Mouse (Mus musculus) liver, embryonic 11.5 days (tissue): ENCODE measurements at regions not wholly inside any gene's neighbourhood (a gene's known extent, or its start where the extent isn't known, plus 50 kb on each side); places are given as distances from the start of the nearest gene placed in this dataset.
"Not testable (repeated sequence)": the region's sequence is repeated elsewhere in the genome, so short reads cannot be mapped to it uniquely, and the experiment has no call there.

Experiments
- ATAC-seq: fragments of 200-750 bp; cut with Nextera tagmentation; replicated peaks from 2 replicates; pipeline ENCODE4 v1.8.0; 2017; ENCODE audit warnings: moderate number of reproducible peaks, mild to moderate bottlenecking, moderate TSS enrichment, moderate library complexity; ENCODE audit not compliant: low FRiP score
- DNase-seq: peaks from one replicate; pipeline ENCODE4 v3.0.0-alpha.2; 2017; ENCODE audit warnings: low spot score
- H3K27ac ChIP-seq: fragments of 300-500 bp; sonication (generic); 2 replicates; pipeline ENCODE4 v1.5.1; 2014; ENCODE audit warnings: mild to moderate bottlenecking, low read depth, low read length, control low read depth
- H3K27me3 ChIP-seq: fragments of 300-500 bp; sonication (generic); replicated peaks from 2 replicates; pipeline ENCODE4 v1.6.1; 2014; ENCODE audit warnings: low read length, mixed read lengths; ENCODE audit not compliant: control insufficient read depth, insufficient read depth
- H3K36me3 ChIP-seq: fragments of 300-500 bp; sonication (generic); 2 replicates; pipeline ENCODE4 v1.6.1; 2014; ENCODE audit warnings: mild to moderate bottlenecking, low read length, moderate library complexity, mixed read lengths; ENCODE audit not compliant: control insufficient read depth, insufficient read depth
- H3K4me1 ChIP-seq: fragments of 300-500 bp; sonication (generic); replicated peaks from 2 replicates; pipeline ENCODE4 v1.6.1; 2014; ENCODE audit warnings: low read length, mixed read lengths; ENCODE audit not compliant: control insufficient read depth, insufficient read depth
- H3K4me2 ChIP-seq: fragments of 300-500 bp; sonication (generic); 2 replicates; pipeline ENCODE4 v1.6.1; 2014; ENCODE audit warnings: mild to moderate bottlenecking, control low read depth, moderate library complexity
- H3K4me3 ChIP-seq: fragments of 300-500 bp; sonication (generic); 2 replicates; pipeline ENCODE4 v1.5.1; 2014; ENCODE audit warnings: low read depth, low read length, control low read depth
- H3K9ac ChIP-seq: fragments of 300-500 bp; sonication (generic); 2 replicates; pipeline ENCODE4 v1.6.1; 2014; ENCODE audit warnings: low read depth, low read length, control low read depth
- H3K9me3 ChIP-seq: fragments of 300-500 bp; sonication (generic); 2 replicates; pipeline ENCODE4 v1.6.1; 2016; ENCODE audit warnings: low read length, inconsistent platforms, mixed read lengths; ENCODE audit not compliant: control insufficient read depth
- WGBS: fragments of 180-500 bp; shearing (Covaris S2); extraction: QIAGEN DNeasy Blood & Tissue Kit; methylation state at CpG from one replicate; pipeline ENCODE4 v1.1.7; 2014; 5-methylcytosine and 5-hydroxymethylcytosine counted together

- H3K4me3 ChIP-seq, H3K9ac ChIP-seq, H3K9me3 ChIP-seq, H3K27ac ChIP-seq, DNase-seq, H3K4me1 ChIP-seq, H3K36me3 ChIP-seq, H3K27me3 ChIP-seq, ATAC-seq, H3K4me2 ChIP-seq: not testable (repeated sequence)
- 88% methylated on average over 8 of the region's 8 CpGs for WGBS
These were observed 68.6 kb upstream of the Zfp709 start for GRCm38 (mm10) chr8:71813239-71813638.

DNA sequence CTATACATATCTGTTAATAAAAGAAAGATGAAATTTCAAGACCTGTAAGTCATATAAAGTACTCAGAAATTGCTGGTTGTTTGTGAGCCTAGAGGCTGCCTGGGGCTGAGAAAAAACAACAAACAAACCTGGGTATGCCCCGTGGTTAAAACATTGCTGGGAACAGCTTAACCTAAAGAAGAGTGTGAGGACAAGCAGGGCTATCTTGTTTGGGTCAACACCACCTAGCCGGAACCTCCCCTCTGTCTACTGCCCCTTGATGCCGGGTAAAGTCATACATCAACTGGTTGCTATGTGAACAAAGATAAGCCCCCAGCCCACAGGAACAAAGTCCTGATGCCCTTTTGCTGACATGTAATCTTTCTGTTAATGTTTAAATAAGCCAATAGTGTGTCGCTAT lies 74.0 kb upstream of the Zfp709 start:
- H3K9ac ChIP-seq, H3K27me3 ChIP-seq, H3K27ac ChIP-seq, H3K36me3 ChIP-seq, H3K4me1 ChIP-seq, H3K4me2 ChIP-seq, H3K9me3 ChIP-seq, H3K4me3 ChIP-seq, DNase-seq: not testable (repeated sequence)
- WGBS = 57% methylated on average over 3 of the region's 4 CpGs
- ATAC-seq = peak; percentile 36; the same call in 1 of the 2 replicates

- 63% methylated on average over 1 of the region's 1 CpGs for WGBS
- not testable (repeated sequence) for ATAC-seq, DNase-seq, H3K36me3 ChIP-seq, H3K27ac ChIP-seq, H3K27me3 ChIP-seq, H3K9me3 ChIP-seq, H3K4me2 ChIP-seq, H3K4me3 ChIP-seq, H3K4me1 ChIP-seq, H3K9ac ChIP-seq
These were observed 77.2 kb upstream of the Zfp709 start for GRCm38 (mm10) chr8:71804586-71804985.

DNA sequence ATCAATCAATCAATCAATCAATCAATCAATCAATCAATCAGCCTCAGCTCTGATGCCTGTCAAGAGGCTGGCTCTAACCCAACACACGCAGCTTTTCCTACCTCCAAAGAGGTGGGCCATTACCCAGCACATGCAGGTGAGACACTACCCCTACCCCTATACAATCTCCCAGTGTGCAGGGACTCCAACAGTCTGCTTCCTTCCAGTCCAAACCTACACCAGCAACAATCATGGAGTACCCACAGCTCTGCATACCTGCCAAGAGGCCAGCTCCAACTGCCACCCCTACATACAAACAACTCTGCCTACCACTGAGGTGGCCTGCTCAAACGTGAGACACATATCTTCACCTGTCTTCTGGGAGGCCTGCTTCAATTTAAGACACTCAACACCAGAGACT lies 76.7 kb upstream of the Fcho1 start:
- H3K4me1 ChIP-seq, H3K9me3 ChIP-seq, DNase-seq, H3K9ac ChIP-seq, H3K27me3 ChIP-seq, H3K27ac ChIP-seq, H3K4me3 ChIP-seq, H3K4me2 ChIP-seq, H3K36me3 ChIP-seq: not testable (repeated sequence)
- ATAC-seq = peak; percentile 55; the same call in 1 of the 2 replicates
- 66% methylated on average over 2 of the region's 2 CpGs for WGBS

GRCm38 (mm10) chr8:71789031-71789460 lies 63.5 kb upstream of the Fcho1 start:
- DNase-seq, H3K9ac ChIP-seq, H3K4me1 ChIP-seq, H3K4me3 ChIP-seq, H3K9me3 ChIP-seq, H3K27ac ChIP-seq, H3K36me3 ChIP-seq, H3K4me2 ChIP-seq, ATAC-seq, H3K27me3 ChIP-seq: not testable (repeated sequence)
- WGBS = 0% methylated on average over 3 of the region's 9 CpGs

DNA sequence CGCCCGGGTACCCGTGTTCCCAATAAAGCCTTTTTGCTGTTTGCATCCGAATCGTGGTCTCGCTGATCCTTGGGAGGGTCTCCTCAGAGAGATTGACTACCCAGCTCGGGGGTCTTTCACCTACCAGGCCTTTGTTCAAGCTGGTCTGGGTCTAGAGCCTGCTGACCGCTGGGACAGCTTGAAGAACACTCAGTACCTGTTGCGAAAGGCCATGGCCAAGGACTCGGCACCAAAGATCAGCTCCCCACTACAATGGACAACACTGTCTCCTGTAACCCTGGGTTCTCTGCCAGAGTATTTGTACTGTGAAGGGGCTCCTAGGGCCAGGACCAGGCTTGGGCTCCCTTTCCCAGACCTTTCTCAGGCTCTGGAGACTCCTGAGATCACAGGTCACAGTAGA lies 55.1 kb upstream of the Fcho1 start:
- not testable (repeated sequence) for H3K27ac ChIP-seq, H3K9me3 ChIP-seq, ATAC-seq, H3K4me3 ChIP-seq, H3K4me1 ChIP-seq, DNase-seq, H3K9ac ChIP-seq, H3K36me3 ChIP-seq, H3K4me2 ChIP-seq, H3K27me3 ChIP-seq
- WGBS = 84% methylated on average over 8 of the region's 10 CpGs

DNA sequence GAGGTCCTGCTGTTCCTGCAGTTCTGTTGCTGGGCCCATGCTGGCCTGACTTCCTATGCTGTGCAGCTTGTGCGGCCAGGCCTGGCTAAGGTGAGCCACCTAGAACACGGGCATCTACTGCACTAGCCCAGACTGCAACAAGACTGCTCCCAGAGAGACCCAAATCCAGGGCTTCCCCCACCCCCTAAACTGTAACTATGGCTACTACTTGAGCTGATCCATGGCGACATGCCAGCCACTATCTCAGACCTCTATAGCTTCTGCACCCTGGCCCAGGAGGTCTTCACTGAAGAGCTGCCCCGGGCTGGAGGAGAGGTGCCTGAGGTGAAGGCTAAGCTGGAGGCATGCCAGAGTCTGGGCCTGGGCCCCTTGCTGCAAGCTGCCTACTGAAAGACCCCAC lies 54.3 kb upstream of the Fcho1 start:
- 81% methylated on average over 2 of the region's 4 CpGs for WGBS
- not testable (repeated sequence) for H3K27me3 ChIP-seq, H3K27ac ChIP-seq, H3K9me3 ChIP-seq, H3K4me3 ChIP-seq, DNase-seq, H3K9ac ChIP-seq, ATAC-seq, H3K36me3 ChIP-seq, H3K4me1 ChIP-seq, H3K4me2 ChIP-seq

- not testable (repeated sequence) for H3K27ac ChIP-seq, H3K4me2 ChIP-seq, ATAC-seq, DNase-seq, H3K36me3 ChIP-seq, H3K9ac ChIP-seq, H3K9me3 ChIP-seq, H3K4me1 ChIP-seq, H3K27me3 ChIP-seq, H3K4me3 ChIP-seq
- WGBS = 80% methylated on average over 5 of the region's 5 CpGs
These were observed 53.9 kb upstream of the Fcho1 start for GRCm38 (mm10) chr8:71779380-71779779.

DNA sequence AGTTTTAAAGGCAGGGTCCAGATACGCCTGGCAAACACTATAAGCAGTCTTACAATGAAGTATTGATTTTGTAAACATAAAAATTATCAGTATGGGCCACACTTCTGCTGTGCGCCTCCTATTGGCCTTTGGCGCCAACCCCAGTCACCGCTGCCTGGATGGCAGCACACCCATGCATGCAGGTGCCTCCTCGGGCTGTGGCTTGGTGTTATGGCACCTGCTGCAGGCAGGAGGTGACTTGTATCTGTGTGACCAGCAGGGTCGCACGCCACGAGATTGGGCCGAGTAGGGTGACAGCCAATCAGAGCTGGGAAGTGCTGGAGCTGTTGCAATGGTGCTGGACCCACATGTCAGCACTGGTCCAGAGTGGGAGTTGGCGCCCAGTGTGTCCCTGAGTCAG lies 53.4 kb upstream of the Fcho1 start:
- no peak for DNase-seq
- no peak overlapping the region for H3K9ac ChIP-seq
- no peak overlapping the region for H3K4me3 ChIP-seq
- H3K36me3 ChIP-seq = no peaks in the 10 kb centered on the region
- no peak for ATAC-seq
- WGBS = 83% methylated on average over 10 of the region's 10 CpGs
- no peak overlapping the region for H3K4me2 ChIP-seq
- H3K9me3 ChIP-seq = no peaks in the 10 kb centered on the region
- H3K4me1 ChIP-seq = no peaks in the 10 kb centered on the region
- no peaks in the 10 kb centered on the region for H3K27me3 ChIP-seq
- H3K27ac ChIP-seq = no peak overlapping the region
